Mouse (Mus musculus) cerebellum, postnatal 4 days (tissue): ENCODE results near the gene Crnkl1.

ENCODE experiments used
- DNase-seq, 2 experiments: peaks; one replicate each; pipeline ENCODE4 v3.0.0; 2022; ENCODE audit warnings: low spot score in 2 of 2, mixed read lengths in 1 of 2

The Crnkl1 gene

DNA sequence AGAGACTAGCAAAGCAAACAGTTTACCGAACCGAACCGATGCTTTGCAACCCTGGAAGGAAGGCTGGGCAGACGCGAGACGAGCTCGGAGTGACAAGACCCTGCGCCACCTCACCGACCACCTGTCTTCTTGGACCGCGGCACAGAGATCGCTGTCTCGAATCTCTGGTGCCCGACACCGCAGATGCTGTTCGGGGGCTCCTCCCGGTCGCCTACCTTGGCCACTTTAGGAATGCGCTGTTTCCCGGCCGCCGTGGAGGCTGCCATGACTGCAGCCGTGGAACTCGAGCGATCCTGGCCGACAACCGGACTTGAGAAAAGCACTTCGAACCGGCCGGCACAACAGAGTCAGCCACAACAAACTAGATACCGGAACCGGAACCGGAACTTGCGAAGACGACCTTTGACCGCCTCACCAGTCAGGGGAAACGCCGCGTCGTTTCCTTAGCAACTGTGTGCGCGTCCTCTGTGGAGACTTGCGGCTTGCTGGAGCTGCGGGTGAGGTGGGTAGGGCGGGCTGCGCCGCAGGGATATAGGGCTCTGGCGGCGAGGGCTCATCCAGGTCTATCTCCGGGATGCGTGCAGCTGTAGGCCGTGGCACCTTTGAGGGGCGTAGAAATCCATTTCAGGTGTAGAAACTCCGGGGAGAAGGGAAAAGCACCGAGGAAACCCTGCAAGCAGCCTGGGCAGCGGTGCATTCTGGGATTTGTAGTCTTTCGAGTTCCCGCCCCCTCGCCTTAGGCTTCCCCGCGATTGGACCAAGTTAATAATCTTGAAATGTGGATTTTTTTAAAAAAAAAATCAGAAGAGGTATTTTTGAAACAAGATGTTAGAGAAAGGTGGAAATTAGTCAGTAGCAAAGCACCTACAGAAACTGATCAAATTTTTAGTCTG is at the start of gene Crnkl1, which contains the start of gene Cfap61:
TSS of gene Crnkl1 (minus strand) at position 676 of the 893 bp plus-strand sequence.
TSS of gene Cfap61 (plus strand) at position 446 of the 893 bp plus-strand sequence.
- peak; percentile 72 to 89 for DNase-seq

DNA sequence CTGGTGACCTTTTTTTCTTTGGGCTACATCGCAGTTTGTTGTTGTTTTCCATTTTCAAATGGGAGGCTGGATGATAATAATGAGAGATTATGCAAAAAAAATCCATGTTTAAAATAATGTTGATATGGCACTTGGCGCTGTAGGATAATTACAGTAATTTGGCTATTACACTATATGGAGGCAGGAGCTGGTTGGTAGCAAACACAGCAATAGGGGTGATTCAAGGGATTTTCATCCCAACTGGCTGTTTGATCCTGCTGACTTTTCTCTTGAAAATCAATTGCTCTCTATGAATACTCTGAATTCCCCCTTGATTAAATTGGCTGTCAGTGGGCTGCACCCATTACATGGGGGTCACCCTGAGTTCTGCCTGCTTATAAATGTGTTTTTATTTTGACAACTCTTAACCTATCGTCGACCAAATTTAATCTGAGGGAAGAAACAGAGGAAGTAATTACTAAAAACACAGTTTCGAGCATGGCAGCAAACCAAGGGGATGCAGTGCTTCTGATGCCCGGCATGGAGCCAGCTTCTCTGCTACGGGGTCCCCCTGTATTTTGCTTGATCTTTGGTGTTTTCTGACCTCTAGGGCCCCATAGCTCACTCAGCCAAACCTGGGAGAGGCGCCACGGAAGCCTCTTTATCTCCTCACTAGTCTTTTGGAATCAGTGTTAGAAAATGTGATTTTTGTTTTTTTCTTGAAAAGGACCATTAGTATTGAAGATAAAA is 47.7 kb upstream of the Crnkl1 start:
- DNase-seq, result no peak

DNA sequence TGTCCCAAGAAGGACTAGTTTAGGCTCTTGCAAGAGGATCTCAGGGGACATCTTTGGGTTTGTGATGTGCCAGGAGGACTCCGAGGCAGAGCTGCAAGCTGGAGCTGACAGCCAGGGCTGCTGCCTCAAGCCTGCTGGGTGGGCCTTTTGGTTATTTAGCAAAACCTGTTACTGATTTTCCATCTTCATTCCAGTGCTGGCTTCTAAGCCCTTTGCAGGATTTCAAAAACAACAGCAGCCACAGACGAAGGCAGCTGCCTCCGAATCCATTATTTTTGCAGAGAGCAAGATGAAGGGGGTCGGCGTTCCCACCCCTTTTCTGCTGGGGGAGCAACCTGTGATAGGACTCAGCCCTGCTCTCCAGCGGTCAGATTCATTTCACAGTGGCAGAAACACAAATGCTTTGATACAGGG is 46.9 kb upstream of the Crnkl1 start:
- DNase-seq, result peak in 1 of 2 experiments; percentile 51

DNA sequence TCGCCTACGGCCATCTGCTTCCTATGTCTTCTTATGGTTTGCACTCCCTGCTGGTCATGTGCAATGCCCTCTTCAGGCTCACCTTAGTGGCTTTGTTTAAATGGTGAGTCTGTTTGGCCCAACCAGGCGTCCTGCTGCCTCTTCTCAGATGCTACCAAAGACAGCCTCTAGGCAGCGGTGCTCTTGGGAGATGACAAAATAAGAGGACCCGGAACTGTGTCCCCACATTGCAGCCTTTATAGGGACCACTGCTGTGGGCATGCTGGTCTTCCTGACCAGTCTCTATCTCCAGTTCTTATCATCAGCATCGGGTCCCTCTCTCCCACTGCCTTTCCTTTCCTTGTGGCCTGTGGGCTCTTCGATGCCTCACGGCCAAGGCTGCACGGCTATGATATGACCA is 46.1 kb upstream of the Crnkl1 start:
- no peak for DNase-seq

DNA sequence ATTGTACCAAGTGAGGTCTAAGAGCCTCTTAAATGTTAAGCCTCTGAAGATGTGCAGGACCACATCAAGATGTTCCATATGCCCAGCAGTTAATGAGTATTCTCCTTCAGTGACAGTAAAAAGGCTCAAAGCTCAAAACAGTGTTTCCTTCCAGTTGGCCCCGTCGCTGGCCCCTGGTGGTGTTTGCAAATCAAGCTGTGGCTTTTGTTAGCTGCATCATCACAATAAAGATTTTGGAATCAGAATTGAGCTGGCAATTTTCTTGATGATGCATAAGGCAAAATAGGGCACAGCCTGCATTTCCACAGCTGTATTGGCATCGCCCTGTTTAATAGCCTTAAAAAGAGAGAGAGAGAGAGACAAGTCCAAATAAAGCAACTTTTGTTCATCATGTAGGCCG is 44.8 kb upstream of the Crnkl1 start:
- DNase-seq, result no peak

DNA sequence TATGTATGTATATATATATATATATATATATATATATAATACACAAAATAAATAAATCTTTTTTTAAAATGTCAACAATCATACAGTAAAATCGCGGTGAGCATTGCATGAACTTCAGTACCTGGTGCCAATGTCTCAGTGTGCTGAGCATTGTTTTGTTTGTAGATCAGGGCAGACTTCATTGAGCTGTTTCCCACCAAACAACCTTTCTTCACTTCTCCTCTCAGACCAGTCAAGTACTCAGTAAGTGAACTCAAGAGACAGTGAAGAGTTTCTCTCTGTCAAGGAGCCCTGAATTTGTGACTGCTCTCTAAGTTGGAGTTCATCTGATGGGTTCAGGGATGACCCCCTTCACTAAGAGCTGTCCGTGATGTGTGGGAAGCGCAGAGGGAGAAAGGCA is 37.8 kb upstream of the Crnkl1 start:
- no peak for DNase-seq

DNA sequence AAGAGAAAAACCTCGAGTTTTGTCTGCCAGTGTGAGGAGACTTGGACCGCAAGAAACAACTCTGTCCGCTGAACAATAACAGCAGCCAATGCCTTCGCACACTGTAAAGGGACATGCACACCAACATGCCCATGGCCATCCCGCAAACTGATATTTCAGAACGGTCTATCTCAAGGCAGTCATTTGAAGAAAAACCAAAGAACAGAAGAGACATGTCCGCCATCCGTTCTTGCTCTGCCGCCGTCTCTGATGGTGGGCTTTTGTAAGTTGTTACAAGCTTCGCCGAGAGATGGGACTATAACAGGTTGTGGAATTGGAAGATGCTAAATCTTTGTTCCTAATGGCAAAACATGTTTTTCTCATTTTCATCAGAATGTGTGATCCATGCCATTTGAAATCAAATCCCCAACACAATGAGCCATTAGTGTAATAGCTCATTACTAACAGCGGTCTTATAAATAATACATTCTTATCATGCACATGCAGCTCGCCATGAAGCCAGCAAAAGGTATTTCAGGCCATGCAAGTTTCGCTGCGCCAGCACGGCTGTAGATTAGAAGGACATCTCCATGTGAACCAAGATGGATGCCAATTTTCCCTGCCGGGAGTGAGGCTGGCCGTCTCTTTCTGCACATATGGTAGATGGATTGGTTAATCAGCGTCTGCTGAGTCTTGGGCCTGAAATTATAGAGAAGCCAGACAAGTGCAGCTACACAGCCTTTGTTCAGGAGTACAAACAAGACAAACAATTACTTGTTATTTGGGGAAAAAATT is 36.6 kb upstream of the Crnkl1 start:
- DNase-seq, result peak in 1 of 2 experiments; percentile 65

DNA sequence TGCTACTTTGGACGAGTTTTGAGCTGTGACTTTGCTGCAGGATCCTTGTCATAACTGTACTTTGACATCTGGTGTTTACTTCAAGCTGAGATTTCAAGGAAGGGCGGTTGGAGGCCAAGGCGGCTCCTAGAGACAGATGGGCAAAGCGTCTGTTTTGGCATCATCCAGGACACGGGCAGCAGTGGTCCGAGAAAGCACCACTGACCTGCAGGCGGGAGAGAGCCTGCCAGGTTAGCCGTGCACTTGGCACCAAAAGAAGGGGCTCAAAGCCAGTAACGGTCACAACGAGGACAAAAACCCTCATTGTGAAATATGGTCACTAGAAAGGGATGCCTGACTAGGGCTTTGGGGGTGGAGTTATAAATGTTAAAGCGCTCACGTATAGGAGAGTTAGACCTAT is 35.9 kb upstream of the Crnkl1 start:
- peak; percentile 43 to 81 for DNase-seq

DNA sequence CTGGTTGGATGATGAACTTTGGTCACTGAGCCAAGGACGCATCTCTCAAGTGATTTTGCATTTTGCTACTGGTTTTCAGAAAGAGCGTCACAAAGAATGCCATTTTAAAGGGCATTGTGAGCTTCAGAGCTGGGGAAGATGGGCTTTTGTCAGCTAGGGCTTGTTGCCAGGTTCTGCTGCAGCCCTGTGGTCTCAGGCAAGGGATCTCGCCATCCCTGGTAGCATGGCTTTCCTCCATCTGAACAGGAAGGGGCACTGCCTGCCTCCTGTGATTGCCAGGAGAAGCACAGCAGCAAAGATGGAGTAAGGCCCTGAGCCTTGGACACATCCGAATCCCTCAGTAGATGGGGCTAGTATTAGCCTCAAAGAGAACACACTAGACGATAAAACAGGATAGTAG is 27.0 kb upstream of the Crnkl1 start:
- no peak for DNase-seq

DNA sequence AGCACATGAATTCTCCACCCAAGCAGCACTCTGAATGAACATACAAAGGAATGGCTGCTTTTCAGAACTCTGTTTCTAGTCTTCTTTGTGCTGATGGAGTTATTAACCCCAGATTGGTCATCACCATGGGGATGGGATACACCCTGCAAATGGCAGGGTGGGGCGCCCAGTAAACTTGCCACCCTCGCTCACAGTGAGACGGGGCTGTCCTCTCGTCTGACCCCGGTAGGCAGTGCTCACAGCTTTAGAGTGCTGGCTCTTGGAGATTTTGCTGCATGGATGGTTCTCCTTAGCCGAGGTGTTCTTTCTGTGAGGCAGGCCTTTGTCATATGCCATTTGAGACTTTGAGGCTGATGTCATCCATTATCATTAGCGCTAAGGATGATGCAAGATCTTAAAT is 23.7 kb upstream of the Crnkl1 start:
- DNase-seq, result no peak

DNA sequence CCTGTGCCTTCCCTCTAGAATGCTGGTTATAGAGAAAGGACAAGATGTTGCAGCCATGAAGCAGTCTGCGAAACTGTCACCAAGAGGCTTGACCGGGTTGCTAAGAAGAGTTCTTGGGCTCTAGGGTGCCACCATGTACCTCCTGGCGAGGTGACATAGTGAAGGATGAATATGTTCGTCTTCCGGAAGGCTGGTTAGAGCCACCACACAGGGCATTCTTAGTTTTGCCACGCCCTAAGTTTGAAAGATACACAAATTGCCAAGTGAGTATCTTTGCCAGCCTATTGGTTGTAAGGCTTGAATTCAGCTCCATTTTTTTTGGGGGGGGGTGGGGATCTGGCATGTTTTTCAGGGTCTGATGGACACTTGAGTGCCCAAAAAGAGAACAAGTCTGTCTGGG is 23.3 kb upstream of the Crnkl1 start:
- DNase-seq, result no peak

DNA sequence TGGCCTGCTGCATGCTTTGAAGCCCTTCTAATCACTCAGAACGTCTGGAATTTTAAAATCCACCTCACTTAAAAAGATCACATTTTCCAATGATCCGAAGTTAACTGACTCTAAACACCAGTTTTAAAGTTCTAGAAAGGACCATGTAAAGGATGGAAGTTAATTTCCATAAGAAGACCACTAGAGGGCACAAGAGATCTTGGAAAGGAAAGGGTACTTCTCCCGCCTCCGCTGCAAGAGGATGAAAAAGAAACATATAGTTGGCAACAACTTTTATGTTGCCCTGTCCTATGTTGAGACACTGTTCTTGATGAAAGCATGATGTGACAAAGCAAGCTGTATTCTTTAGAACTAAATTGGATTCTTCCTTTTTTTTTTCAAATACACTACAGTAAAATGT is 22.6 kb upstream of the Crnkl1 start:
- DNase-seq, result no peak

DNA sequence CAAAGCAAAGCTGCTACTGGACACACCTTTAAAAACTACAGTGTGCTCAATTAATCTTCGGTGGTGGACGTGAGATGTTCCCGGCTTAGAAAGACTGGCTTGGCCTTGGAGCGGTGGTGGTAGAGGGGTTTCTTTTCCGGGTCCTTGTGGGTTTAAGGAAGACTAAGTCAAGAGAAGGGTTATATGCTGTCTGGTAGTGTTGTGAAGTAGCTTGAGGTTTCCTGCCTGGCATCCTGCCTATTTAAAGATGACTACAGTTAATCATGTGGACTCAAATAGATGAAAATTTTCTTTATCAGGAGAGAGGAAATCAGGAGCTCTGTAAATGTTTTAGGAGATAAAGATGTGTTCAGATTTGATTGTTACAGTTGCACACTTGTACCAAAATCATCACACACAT is 21.5 kb upstream of the Crnkl1 start:
- DNase-seq, result no peak

DNA sequence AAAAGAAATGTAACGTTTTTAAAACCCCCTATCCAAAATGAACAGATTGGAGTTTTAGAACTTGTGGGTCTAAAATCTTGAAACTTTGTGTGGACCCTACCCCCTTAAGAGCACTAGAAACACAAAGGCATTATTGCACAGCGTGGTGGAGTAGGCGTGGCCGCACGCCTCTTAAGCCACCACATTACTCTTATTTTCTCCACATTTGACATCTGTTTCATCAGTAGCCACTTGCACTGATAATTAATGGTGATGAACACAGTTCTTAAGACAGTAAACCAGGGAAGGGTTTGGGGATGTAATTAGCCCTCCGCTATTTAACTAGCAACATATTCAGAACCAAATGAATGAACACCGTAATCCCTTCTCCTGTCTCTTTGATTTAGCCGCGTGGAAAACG is 21.0 kb upstream of the Crnkl1 start:
- DNase-seq, result no peak

DNA sequence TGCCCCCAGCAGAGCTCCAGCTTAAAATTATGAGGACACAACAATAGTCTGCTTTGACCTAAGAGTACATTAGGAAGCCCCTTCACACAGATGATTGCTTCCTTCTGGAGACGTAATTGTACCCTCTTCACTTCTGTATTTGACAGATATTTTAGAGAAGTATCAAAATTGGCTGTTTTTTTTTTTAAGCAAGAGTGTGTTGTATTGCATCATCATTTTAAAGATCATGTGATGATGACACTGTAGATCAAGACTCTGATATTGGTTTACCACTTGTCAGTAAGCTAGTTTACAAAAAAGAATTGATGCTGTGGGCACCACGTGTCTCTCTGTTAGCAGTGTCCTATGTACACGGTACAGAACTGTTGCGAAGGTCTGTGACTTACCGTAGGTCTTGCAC is 17.9 kb upstream of the Crnkl1 start:
- DNase-seq, result no peak

DNA sequence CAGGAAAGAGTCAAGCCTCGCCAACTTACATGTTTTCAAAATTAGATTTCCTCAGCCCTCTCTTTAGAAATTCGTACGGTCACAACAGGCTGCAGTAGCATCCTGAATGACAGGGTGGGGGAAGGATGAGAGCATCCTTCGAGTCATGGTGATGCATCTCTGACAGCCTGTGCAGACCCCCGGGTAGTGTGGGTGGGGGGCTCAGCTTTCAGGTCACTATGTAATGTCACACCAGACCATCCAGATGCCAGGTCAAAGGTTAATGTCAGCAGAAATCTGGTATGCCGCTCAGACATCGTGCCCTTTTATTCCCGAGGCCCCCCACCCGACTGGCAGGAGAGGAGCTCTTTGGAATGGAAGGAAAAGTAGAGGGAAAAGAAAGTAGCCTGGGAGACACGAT is 15.4 kb upstream of the Crnkl1 start:
- DNase-seq, result no peak

DNA sequence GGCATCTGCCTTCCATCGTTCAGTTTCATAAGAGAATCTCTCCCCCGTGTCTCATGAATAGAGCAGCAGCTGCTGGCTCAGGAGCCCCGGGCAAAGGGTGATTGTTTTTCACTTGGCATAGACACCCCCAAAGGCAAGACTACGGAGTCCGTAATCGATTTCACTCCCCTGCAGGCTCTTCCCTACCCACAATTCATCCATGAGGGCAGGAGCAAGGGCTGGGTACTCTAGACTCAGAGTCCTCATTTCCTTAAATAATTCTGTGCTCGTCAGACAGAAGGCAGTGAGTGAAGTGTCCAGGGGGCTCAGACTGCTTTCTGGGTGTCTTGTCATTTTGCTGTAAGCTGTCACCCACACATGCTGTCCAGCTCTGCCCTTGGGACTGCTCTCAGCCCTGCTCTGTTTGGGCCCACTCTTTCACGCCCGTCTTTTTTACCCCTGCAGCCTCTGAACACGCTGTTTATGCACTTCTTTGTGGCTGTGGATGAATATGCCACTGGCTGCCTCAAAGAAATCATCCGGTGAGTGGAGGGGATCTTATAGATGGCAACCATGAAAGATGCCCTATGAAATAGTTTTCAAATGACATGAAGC is 14.8 kb upstream of the Crnkl1 start:
- DNase-seq, result no peak

DNA sequence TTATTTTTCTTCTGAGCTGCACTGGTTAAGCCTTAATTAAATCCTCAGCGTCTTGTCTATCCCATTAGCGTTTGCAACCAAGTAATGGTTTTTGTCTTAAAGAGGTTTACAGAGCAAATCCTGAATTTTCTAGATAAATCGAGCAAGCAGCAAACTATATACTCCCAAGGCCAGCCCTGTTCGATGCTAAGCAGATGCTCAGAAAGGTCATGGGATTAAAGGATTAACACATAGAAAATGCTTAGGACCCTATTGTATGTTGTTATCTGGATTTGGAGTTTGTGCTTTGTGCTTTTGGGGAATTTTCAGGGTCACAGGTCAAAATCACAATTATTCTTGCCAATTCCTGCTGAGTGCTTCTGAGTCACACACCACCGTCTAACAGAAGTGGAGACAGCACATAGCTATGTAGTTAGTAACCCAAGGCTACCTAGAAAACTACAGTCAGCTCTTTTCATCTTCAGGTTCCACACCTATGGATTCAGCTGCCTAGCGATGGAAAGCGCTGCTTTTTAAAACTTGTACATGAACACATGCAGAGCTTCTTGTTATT is 13.7 kb upstream of the Crnkl1 start:
- DNase-seq, result no peak

DNA sequence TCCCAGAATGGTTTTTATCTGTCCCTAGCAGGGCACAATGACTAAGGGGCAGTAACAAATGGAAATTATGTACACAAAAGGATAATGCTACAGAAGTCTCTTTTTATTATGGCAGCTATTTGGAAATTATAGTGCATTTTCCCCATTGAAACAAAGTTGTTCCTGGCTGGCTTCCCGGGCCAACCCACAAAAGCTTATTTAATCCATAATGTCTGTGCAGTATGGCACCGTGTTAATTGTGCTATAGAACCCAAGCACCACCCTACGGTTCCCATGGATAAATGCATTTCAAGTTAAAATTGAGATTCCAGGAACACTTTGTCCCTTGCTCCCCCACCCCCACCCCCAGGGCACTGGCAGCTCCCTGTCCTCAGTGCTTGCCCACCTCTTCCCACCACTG is 9.5 kb upstream of the Crnkl1 start:
- no peak for DNase-seq

DNA sequence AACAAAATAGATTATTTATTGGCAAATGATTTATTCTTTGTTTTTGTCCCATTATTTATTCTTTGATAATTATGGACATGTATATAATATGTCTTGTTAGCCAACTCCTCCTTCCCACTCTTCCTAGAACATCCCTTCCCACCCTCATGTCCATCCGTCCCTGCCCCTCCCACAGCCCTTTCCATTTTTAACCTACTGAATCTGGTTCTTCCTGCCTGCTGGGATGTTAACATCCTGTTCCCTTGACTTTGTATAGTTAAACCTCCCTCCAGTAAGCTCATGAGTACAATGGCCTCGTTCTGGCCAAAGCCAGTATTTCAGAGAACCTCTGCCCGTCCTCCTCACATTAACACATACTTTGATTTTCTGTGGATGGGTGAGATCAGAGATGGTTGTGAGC is 6.6 kb upstream of the Crnkl1 start:
- DNase-seq, result no peak

DNA sequence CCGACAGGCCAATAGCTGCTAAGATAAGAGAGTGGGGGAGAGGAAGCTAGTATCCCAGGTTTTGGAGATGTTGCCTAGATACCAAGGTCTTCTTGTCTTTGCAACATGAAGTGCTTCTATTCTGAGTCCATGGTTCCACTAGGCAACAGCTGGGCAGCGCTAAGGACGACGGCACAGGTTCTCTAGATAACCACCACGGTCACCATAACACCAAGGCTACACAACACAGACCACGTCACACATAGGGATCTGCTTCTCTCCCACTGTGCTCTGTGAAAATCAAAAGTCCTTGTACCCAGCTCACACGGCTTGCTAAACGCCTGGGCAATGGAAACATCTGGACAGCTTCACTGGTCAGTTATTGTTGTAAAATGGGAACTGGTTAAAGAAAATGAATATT is 2.2 kb upstream of the Crnkl1 start:
- no peak for DNase-seq
